Mouse (Mus musculus) adrenal gland, adult 2 months (tissue): ENCODE measurements around the gene Ttc7. TPM values are rescaled to one million over a fixed set of nuclear protein-coding genes. Genes with fewer than 3 reads are reported as not detected.

Experiments used
- DNase-seq: peaks from one replicate; pipeline ENCODE4 v3.0.0; 2021
- long read RNA-seq: library from polyadenylated mRNA; stranded (forward); transcript quantifications from one replicate; pipeline ENCODE4 v2.0.0, GENCODE M21; 2021
- polyA plus RNA-seq: library from polyadenylated mRNA; depleted of rRNA; stranded (reverse); fragments of >200 nt; gene quantifications from 2 replicates; pipeline ENCODE4 v1.2.3, GENCODE M21; 2012; rRNA removed
- total RNA-seq, 2 experiments: library from RNA; stranded (reverse); gene quantifications; 2 replicates each; pipeline ENCODE4 v1.2.3; 2021

Gene Ttc7
- total RNA-seq (10 to 100 TPM; 12.0 to 15.1 TPM), polyA plus RNA-seq (30.6 and 34.0 TPM in 2 replicates)
- long read RNA-seq, full-length matches to known transcripts = 4 of 12 reads
- long read RNA-seq, partial matches to known transcripts = 2 of 12 reads
- long read RNA-seq, other reads (novel, unspliced or antisense) = 6 of 12 reads

- DNase-seq = peak; percentile 99
Measured at GRCm38 (mm10) chr17:87282706-87283053, at the start of gene Ttc7. Gene Ttc7 (plus strand): TSS chr17:87282886.

DNA sequence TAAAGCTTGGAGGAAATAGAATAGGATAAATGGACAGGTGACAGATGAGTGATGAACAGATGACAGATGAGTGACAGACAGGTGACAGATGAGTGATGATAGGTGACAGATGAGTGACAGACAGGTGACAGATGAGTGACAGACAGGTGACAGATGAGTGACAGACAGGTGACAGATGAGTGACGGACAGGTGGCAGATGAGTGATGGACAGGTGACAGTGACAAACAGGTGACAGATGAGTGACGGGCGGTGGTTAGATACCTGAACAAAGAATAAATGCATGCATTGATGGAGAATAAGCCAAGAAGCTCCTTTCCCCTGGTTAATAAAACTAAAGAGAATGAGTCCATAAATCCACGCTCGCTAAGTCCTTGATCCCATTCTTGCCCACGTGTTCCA, 47.7 kb upstream of the Ttc7 start:
- no peak for DNase-seq

DNA sequence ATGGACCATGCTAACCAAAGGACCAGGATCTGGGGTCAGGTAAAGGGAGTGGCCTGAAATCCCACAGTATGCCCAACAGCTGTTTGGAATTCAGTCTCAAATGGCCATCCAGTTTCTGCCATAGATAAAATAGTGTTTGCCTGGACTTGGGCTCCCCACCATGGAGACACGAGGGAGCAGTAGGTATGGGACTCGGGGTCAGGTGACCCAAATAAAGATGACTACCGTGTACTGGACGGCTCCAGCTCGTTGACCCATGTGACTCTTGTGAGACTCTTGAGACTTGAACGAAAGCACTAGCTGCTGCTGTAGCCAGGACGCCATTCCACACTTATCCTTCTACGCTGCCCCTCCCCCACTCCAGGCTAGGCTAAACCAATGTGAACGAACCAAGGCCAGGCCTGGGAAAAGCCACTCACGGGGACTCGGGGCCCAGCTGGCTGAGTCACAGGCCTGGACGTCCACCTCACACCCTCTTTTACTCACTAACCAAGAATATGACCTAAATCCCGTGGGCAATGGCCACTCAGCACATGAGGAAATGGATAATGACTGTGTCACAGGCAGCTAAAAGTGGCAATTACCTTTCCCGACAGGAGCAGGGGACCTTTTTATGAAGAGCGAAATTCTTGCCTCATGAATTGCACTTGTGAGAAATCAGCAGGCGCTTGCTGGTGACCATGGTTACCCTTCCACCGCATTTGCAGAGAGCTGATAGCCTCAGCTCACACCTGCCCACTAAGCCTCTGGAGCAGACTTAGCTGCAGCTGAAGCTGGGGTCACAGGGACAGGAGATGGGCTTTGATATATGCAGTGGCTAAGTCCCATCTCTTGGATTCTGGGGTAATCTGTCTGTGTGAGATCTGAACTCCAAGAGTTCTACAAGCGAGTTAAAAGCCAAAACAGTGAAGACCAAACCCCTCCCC, 45.7 kb upstream of the Ttc7 start:
- peak; percentile 80 for DNase-seq

- DNase-seq = no peak
Measured at GRCm38 (mm10) chr17:87237826-87238225, 44.9 kb upstream of the Ttc7 start.

GRCm38 (mm10) chr17:87246103-87246502, 36.6 kb upstream of the Ttc7 start:
- DNase-seq = no peak

DNA sequence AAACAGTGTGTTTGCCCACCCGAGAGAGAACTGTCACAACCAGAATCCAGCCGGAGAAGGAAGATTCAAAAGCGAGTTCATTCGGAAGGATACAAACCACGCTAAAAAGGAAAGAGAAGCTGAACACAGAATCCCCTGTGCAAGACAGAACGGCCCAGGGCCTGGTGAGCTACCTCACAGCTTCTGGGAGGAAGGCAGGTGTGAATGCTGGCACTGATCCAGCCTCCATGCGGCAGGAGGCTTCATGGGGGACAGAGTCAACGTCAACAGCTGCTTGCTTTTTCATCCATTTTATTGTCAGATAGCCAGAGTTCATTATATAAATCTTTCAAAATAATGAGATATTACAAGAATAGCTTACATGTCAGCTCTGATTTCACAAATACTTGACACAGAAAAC, 28.3 kb upstream of the Ttc7 start:
- DNase-seq = no peak

GRCm38 (mm10) chr17:87255672-87256071, 27.0 kb upstream of the Ttc7 start:
- no peak for DNase-seq

DNA sequence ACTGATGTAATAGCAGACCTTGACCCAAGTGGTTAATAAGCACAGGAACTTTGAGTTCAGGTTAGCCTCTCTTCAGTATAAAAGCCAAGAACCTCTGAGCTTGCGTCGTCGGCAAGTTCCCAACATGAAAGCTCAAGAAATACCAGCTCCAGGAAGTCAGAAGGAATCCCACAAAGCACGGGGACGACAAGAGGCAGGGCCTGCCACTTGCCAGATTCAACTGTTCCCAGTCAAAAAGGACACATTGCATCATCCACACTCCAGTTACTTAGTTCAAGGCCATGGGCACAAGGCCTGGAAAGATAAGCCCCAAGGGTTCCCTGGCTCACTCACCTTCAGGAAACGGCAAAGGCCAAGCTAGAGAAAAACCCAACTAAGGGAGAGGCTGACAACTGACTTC, 19.3 kb upstream of the Ttc7 start:
- DNase-seq = peak; percentile 88

- DNase-seq = peak; percentile 65
Measured at GRCm38 (mm10) chr17:87264054-87264830, 18.4 kb upstream of the Ttc7 start.

DNA sequence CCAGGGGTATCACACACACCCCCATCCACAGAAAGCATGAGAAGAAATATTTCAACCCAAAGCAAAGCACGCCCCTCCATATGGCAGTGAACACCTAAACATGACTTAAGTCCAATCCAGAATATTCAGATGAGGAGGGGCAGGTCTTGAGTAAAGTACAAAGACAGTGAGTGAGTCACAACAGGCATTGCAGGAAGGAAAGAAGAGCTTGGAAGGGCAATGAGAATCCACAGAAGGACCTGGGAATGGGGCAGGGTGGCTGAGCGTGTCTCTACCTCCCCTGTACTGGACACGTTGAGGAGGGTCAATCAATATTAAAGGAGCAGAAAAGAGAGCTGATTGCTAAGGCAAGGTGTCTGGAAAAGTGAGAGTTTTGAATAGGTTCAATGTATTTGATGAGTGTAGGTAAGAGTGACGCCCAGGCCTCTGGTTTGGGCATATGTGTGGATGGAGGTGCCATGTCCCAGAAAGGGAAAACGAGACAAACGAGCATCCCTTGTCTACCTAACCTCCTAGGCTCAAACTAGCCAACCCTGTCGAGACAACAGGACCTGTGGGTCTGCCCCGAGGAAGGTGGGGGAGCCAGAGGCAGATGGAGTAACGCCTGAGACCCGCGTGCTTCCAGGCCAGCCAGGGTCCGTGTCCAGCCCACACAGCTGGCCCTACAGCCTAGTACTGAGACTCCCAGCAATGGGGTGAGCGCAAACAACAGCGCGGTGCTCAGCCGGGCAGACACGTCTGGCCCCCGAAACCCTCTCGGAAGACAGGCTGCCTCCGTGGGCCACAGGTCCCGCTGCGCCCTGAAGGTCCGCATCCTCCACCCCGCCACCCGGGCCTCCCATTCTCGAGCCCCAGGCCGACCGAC, 17.5 kb upstream of the Ttc7 start:
- DNase-seq = peak; percentile 58

DNA sequence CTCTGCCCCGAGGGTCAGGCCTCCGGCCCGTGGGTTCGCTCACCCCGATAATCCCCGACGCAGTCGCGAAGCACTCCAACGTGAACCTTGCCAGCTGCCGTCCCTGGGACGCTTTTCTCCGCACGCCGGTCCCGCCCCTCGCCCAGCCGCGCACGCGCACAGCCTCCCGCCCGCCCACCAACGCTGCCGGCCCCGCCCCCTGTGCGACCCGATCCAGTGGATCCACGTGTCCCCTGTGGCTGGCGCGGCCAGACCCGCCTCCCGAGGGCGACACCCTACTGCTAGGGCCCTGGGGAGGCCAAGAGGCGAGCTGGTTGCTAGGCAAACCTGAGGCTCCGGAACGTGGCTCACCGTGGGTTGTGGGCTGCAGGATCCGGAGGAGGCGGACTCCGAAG, 16.9 kb upstream of the Ttc7 start, which contains the start of gene Mcfd2:
TSS of gene Mcfd2 (minus strand) at position 144 of the 395 bp plus-strand sequence.
- DNase-seq = peak; percentile 98

DNA sequence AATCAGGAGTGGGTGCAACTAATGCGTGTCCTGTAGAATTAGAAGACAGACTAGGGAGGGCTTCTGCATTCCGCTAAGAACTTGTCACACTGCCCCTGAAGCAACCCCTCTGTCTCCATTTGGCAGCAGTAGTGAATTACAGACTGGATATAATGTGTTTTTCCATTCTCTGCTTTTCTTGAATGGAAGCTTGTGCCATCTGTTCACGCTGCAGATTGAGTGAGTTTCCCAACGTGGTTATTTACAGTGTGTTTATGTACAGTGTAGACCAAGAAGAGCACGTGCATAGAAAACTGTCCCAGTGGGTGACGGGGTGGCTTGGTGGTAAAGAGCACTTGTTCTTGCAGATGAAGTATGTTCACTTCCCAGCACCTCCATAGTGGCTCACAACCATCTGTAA, 13.2 kb upstream of the Ttc7 start:
- DNase-seq = no peak

DNA sequence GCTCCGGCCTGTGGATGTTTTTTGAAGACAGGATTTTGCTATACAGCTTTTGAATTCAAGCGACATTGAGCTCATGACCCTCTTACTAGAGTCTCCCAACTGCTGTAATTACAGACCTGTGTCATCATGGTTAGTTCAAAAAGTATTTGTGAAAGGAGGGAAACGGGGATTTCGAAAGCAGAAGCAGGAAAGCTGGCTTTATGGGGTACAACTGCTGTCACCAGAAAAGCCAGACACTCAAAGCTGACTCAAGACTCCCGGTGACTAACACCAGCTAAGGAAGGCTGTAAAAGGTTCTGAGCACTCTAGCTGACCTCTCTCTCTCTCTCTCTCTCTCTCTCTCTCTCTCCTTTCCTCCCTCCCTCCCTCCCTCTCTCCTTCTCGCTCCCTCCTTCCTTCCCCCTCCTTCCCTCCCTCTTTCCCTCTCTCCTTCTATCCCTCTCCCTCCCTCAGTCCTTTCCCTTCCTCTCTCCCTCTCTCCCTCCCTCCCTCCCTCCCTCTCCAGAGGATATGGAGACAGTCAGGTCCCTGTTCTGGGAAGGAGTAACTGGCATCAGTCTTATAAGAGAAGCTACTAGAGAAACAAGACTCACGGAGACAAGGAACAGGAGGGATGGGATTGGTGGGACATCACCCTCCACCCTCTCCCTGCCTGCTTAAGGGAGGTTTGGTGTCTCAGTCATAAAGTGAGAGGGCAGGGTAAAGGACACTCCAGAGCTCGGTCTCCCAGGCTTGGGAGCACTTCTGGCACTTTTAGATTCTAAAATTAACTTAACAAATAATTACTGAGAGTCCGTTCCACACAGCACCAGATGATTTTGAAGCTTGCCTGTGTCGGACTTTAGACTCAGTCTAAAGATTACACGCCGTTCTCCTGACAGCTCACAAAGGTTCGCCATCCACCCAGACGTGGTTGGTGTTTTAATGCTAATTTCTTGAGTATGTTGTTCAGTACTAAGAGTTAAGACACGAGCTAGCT, 7.0 kb upstream of the Ttc7 start:
- DNase-seq = peak; percentile 31

- peak; percentile 97 for DNase-seq
Measured at GRCm38 (mm10) chr17:87282007-87282705, 530 bp upstream of the Ttc7 start.

GRCm38 (mm10) chr17:87283055-87283754, 519 bp downstream of the Ttc7 start:
- no peak for DNase-seq

- peak; percentile 48 for DNase-seq
Measured at GRCm38 (mm10) chr17:87283755-87284481, 1.2 kb downstream of the Ttc7 start.

DNA sequence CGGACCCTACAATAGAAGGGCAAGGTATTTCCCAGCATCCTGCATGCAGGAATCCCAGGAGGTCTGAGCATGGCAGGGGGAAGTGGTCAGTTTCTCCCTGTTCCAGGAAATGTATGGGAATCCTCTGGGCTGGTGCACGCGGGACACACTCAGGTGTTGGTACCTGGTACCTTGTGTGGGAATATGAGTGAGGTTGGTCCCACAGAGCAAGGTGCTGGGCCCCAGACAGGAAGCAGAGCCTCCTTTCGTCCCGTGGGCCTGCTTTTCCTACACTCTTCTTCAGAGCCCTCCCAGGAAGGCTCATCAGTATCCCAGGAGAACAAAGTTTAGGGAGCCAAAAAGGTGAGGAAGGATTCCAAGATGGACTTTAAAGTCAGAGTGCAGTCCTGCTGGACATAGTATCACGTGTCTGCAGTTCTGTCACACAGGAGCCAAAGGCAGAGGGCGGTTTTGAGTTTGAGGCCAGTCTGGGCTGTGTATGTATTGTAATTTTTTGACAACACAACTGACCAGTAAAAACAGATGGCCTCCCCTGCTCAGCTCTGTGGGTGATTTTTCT, 1.9 kb downstream of the Ttc7 start:
- DNase-seq = no peak
